Mouse (Mus musculus) lung, postnatal 0 days (tissue): ENCODE measurements around the gene Rab11a. TPM values are rescaled to one million over a fixed set of nuclear protein-coding genes. Genes with fewer than 3 reads are reported as not detected.

Source experiments
- ATAC-seq: fragments of 200-750 bp; cut with Nextera tagmentation; 2 replicates; pipeline ENCODE4 v1.8.0; 2017; ENCODE audit warnings: moderate library complexity
- DNase-seq: peaks from one replicate; pipeline ENCODE4 v3.0.0-alpha.2; 2016; ENCODE audit warnings: low spot score
- H3K27ac ChIP-seq: fragments of 300-500 bp; sonication (generic); 2 replicates; pipeline ENCODE4 v1.5.1; 2014; ENCODE audit warnings: antibody characterized with exemption, mild to moderate bottlenecking, low read length, mixed read lengths
- H3K27me3 ChIP-seq: fragments of 300-500 bp; sonication (generic); replicated peaks from 2 replicates; pipeline ENCODE4 v1.6.1; 2014; ENCODE audit warnings: low read length, mixed read lengths; ENCODE audit not compliant: insufficient read depth
- H3K36me3 ChIP-seq: fragments of 300-500 bp; sonication (generic); 2 replicates; pipeline ENCODE4 v1.6.1; 2014; ENCODE audit warnings: low read length, mixed read lengths; ENCODE audit not compliant: insufficient read depth
- H3K4me1 ChIP-seq: fragments of 300-500 bp; sonication (generic); 2 replicates; pipeline ENCODE4 v1.6.1; 2014; ENCODE audit warnings: antibody characterized with exemption, low read depth, low read length, mixed read lengths; ENCODE audit not compliant: insufficient read depth
- H3K4me2 ChIP-seq: fragments of 300-500 bp; sonication (generic); replicated peaks from 2 replicates; pipeline ENCODE4 v1.6.1; 2014; ENCODE audit warnings: low read depth, mild to moderate bottlenecking, low read length, moderate library complexity, mixed read lengths
- H3K4me3 ChIP-seq: fragments of 300-500 bp; sonication (generic); 2 replicates; pipeline ENCODE4 v1.5.1; 2014; ENCODE audit warnings: low read depth, low read length
- H3K9ac ChIP-seq: fragments of 300-500 bp; sonication (generic); replicated peaks from 2 replicates; pipeline ENCODE4 v1.6.1; 2014; ENCODE audit warnings: low read depth, mild to moderate bottlenecking
- H3K9me3 ChIP-seq: fragments of 300-500 bp; sonication (generic); 2 replicates; pipeline ENCODE4 v1.6.1; 2016; ENCODE audit warnings: low read length, mixed read lengths
- CTCF ChIP-seq: IDR thresholded peaks from 2 replicates; pipeline ENCODE4 v1.5.1; 2016; ENCODE audit warnings: antibody characterized with exemption, mild to moderate bottlenecking
- EP300 ChIP-seq: IDR thresholded peaks from 2 replicates; pipeline ENCODE4 v1.6.1; 2016; ENCODE audit warnings: antibody characterized with exemption, mild to moderate bottlenecking, control low read depth
- WGBS: fragments of 180-500 bp; shearing (Covaris S2); extraction: QIAGEN DNeasy Blood & Tissue Kit; methylation state at CpG from one replicate; pipeline ENCODE4 v1.1.7; 2014; 5-methylcytosine and 5-hydroxymethylcytosine counted together
- polyA plus RNA-seq: library from polyadenylated mRNA; unstranded; fragments of >200 nt; fragmentation: Nextera tagmentation; extraction: Ambion mirVana; gene quantifications from 2 replicates; pipeline ENCODE4 v1.2.1, GENCODE M21; 2015

Rab11a gene
- polyA plus RNA-seq, 1 experiment from 2014 or later: 674 TPM

- TF ChIP-seq CTCF: no peak
- no peak for TF ChIP-seq EP300
- Histone ChIP-seq H3K27me3 (no peaks in the 10 kb centered on the region), H3K4me1 (peaks cover 3% of the 10 kb centered on the region; the same call in 1 of the 2 replicates), H3K4me3 (no peak overlapping the region), H3K36me3 (no peaks in the 10 kb centered on the region), H3K27ac (no peak overlapping the region), H3K9me3 (no peaks in the 10 kb centered on the region), H3K9ac (no peak overlapping the region), H3K4me2 (no peak overlapping the region)
- ATAC-seq (no peak), DNase-seq (no peak)
- WGBS: 77% methylated on average over 4 of the region's 4 CpGs
These were observed 40.0 kb upstream of the Rab11a start for GRCm38 (mm10) chr9:64777441-64777987.

GRCm38 (mm10) chr9:64775491-64775890 is 37.9 kb upstream of the Rab11a start:
- no peak overlapping the region for H3K4me3 ChIP-seq
- no peak overlapping the region for H3K27ac ChIP-seq
- DNase-seq (peak; percentile 14), ATAC-seq (no peak)
- WGBS: 64% methylated on average over 4 of the region's 4 CpGs
- H3K9me3 ChIP-seq: no peaks in the 10 kb centered on the region
- no peak overlapping the region for H3K4me2 ChIP-seq
- no peaks in the 10 kb centered on the region for H3K36me3 ChIP-seq
- TF ChIP-seq EP300: no peak
- no peak for TF ChIP-seq CTCF
- peaks cover 3% of the 10 kb centered on the region; the same call in 1 of the 2 replicates for H3K4me1 ChIP-seq
- H3K27me3 ChIP-seq: no peaks in the 10 kb centered on the region
- H3K9ac ChIP-seq: no peak overlapping the region

DNA sequence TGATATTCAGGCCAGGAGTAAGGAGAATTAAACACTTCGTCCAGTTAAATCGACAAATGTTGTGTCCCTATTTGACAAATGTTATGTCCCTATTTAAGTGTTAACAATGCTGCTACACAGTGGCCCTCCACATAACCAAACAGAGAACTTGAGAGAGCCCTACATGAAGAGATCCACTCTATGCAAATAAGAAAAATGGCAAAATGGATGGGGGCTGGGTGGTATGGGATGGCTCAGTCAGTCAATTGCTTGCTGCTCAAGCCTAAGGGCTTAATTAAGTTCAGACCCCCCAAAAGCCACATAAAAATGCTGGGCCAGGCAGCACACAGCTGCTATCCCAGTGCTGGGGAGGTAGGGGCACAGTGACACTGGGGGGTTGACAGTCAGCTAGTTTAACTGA is 37.3 kb upstream of the Rab11a start:
- no peak for DNase-seq
- 69% methylated on average over 2 of the region's 2 CpGs for WGBS
- no peaks in the 10 kb centered on the region for H3K27me3 ChIP-seq
- peak; percentile 29 for ATAC-seq
- H3K9me3 ChIP-seq: no peaks in the 10 kb centered on the region
- H3K4me1 ChIP-seq: peaks cover 3% of the 10 kb centered on the region; the same call in 1 of the 2 replicates
- H3K4me2 ChIP-seq: no peak overlapping the region
- H3K4me3 ChIP-seq: no peak overlapping the region
- no peaks in the 10 kb centered on the region for H3K36me3 ChIP-seq
- H3K27ac ChIP-seq: peak overlapping the region; percentile 54
- H3K9ac ChIP-seq: no peak overlapping the region
- TF ChIP-seq EP300 (no peak), CTCF (no peak)

GRCm38 (mm10) chr9:64774411-64774811 is 36.9 kb upstream of the Rab11a start:
- Histone ChIP-seq H3K27me3 (no peaks in the 10 kb centered on the region), H3K9me3 (no peaks in the 10 kb centered on the region), H3K27ac (peak overlapping the region; percentile 54), H3K4me1 (peaks cover 3% of the 10 kb centered on the region; the same call in 1 of the 2 replicates), H3K36me3 (no peaks in the 10 kb centered on the region), H3K4me2 (no peak overlapping the region), H3K9ac (no peak overlapping the region), H3K4me3 (no peak overlapping the region)
- peak; percentile 86 for DNase-seq
- ATAC-seq: peak; percentile 85
- TF ChIP-seq EP300 (peak; percentile 30; the same call in 1 of the 2 replicates), CTCF (no peak)
- 36% methylated on average over 5 of the region's 5 CpGs for WGBS

GRCm38 (mm10) chr9:64773936-64774335 is 36.4 kb upstream of the Rab11a start:
- Histone ChIP-seq H3K9me3 (no peaks in the 10 kb centered on the region), H3K4me1 (peaks cover 3% of the 10 kb centered on the region; the same call in 1 of the 2 replicates), H3K9ac (no peak overlapping the region), H3K4me2 (no peak overlapping the region), H3K27me3 (no peaks in the 10 kb centered on the region), H3K27ac (peak overlapping the region; percentile 54), H3K4me3 (no peak overlapping the region), H3K36me3 (no peaks in the 10 kb centered on the region)
- 48% methylated on average over 4 of the region's 4 CpGs for WGBS
- no peak for DNase-seq
- ATAC-seq: no peak
- TF ChIP-seq EP300 (no peak), CTCF (peak; percentile 34)

- H3K36me3 ChIP-seq: no peaks in the 10 kb centered on the region
- no peak overlapping the region for H3K4me2 ChIP-seq
- ATAC-seq: no peak
These were observed 35.7 kb upstream of the Rab11a start for GRCm38 (mm10) chr9:64773254-64773653.

More at GRCm38 (mm10) chr9:64773254-64773653, 35.7 kb upstream of the Rab11a start:
- Histone ChIP-seq H3K9ac (no peak overlapping the region), H3K27me3 (no peaks in the 10 kb centered on the region), H3K9me3 (no peaks in the 10 kb centered on the region), H3K4me3 (no peak overlapping the region), H3K27ac (no peak overlapping the region), H3K4me1 (peaks cover 3% of the 10 kb centered on the region; the same call in 1 of the 2 replicates)
- 68% methylated on average over 8 of the region's 8 CpGs for WGBS
- DNase-seq: no peak
- no peak for TF ChIP-seq CTCF
- no peak for TF ChIP-seq EP300
